Mouse (Mus musculus) CH12F3 (cell line): ENCODE results near the gene Sema3b.
"Not testable (repeated sequence)": the region's sequence is repeated elsewhere in the genome, so short reads cannot be mapped to it uniquely, and the experiment has no call there.

Source experiments
- in situ Hi-C: fragments of 300-500 bp; cut with MboI; formaldehyde crosslinking; loops from 2 replicates; pipeline ENCODE4 v1.14.3; 2020; ENCODE audit warnings: low sequenced_read_pairs

The Sema3b gene

DNA sequence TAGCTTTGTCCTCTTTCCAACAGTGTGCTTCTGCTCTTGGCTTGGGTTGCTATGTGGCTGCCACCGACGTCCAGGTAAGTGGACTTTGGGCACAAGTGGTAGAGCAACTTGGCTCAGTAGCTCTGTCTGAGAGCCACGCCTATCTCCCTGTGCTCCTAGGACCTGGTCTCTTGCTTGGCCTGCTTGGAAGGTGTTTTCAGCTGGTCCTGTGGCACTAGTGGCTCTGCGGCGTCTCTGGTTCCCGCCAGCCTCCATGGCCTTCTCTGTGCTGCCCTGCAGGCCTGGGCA lies 18.3 kb downstream of the Sema3b start:
- in situ Hi-C loops: no loop called here

DNA sequence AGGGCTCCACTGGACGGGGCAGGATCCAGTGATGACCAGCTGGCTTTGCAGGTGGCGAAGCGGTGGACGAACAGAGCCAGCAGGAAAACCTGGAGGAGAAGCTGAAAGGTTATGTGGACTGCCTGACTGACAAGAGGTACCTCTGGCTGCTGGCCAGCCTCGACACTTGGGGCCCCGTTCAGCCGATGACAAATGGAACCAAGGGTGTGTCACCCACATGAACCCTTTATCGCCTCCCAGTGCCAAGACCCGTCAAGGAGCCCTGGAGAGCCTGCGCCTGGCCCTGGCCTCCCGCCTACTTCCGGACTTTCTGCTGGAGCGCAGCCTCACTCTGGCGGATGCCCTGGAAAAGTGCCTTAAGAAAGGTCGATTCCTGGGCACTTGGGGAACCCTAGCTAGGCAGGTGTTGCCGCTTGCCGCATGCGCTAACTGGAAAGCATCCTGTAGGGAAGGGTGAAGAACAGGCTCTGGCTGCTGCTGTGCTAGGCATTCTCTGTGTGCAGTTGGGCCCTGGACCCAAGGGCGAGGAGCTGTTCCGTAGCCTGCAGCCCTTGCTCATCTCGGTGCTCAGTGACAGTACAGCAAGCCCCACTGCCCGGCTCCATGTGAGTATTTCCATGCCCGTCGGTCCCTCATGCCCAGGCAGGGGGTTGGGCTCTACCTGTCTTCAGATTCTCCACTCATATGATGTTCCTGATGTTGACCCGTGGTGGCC lies 18.8 kb downstream of the Sema3b start:
- in situ Hi-C loops: no loop called here

DNA sequence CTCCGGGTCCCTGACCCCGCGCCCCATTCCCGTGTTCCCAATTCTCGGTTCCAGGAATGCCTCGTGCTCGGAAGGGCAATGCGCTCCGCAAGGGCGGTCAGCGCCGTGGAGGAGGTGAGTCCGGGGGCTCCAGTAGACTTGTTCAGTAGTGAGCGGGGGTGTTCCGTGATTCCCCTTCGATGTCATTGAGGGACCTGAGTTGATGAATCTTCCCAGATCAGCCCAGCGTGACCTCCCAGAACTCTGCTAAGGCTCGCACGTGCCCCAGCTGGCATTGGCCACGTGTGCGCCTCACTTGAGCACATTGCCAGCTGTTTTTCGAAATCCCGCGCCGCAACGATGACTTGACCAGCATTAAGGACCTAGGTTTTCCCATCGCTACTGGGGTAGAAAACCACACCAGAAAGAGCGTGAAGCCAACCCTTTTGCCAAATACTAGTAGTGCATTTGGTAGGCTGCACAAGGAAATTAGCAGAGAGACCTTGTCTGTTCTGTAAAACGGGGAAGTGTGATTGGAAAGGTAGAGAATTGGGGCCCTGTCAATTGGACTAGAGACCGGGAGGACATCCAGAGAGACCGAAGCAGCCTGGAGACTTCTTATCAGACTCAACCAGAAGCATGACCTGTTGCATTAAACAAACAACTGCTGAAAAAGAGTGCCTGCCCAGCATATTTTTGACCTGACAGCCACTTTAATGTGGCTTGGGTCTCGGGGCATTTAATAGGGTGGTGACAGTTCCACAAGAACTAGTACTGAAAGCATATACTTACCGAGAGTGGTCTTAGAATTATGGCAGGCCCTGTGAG lies 21.0 kb downstream of the Sema3b start:
- in situ Hi-C loops: no loop called here

DNA sequence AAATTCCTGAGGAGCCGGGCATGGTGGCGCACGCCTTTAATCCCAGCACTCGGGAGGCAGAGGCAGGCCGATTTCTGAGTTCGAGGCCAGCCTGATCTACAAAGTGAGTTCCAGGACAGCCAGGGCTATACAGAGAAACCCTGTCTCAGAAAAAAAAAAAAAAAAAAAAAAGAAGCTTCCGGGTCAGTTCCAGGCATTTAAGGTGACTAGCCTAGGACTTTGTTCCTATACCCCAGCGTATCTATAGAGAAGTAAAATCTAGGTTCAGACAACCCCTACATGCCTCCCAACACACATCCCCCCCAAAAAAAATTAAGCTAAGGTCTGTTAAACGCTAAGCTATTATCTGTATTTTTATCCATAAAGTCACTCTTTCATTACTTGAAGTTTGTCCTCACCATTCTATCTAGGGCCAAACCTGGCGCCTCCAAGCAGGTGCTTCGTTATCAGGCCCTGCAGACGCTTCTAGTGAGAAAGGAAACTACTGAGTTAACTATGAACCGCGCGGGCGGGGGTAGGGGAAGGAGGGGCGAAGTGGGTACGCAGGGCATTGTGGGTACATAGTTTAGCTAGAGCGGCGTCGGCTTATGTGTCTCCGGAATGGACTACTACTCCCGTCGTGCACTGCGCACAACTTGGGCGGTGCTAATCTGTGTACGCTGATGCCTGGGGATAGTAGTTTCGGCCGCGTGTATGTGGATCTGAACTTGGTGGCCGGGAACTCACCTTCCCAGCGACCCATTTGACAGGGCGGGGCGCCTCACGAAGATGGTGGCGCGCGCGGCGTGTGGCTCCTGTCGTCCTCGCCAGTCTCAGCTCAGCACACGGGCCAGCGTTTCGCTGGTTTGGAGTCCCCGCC lies 21.8 kb downstream of the Sema3b start, which contains the start of gene Ifrd2:
Gene Ifrd2 (plus strand): TSS at position 669 of the 859 bp plus-strand sequence.
- in situ Hi-C loops: no loop called here

DNA sequence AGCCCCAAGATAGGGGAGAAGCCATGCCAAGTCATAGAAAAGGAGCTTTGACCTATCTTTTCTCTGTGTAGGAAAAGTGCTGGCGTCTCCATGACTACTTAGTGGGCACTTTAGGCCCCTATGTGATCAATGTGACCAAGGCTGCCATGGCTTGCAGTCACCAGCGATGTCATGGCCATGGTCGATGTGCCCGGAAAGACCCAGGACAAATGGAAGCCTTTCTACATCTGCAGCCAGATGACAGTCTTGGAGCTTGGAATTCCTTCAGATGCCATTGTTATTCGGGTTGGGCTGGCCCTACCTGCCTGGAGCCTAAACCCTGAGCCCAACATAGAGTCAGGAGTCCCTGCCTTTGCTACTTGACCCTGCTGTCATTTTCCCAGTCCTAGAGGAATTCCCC lies 22.5 kb downstream of the Sema3b start:
- in situ Hi-C loops: no loop called here

DNA sequence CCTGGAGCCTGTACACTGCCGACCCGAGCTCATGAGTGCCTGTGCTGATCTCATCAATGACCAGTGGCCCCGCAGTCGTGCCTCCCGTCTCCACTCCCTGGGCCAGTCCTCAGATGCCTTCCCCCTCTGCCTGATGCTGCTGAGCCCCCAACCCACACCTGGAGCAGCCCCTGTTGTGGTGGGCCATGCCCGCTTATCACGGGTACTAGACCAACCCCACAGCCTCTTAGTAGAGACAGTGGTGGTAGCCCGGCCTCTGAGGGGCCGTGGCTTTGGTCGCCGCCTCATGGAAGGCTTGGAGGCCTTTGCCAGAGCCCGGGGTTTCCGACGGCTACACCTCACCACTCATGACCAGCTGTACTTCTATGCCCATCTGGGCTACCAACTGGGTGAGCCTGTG lies 25.9 kb downstream of the Sema3b start:
- in situ Hi-C loops: no loop called here

DNA sequence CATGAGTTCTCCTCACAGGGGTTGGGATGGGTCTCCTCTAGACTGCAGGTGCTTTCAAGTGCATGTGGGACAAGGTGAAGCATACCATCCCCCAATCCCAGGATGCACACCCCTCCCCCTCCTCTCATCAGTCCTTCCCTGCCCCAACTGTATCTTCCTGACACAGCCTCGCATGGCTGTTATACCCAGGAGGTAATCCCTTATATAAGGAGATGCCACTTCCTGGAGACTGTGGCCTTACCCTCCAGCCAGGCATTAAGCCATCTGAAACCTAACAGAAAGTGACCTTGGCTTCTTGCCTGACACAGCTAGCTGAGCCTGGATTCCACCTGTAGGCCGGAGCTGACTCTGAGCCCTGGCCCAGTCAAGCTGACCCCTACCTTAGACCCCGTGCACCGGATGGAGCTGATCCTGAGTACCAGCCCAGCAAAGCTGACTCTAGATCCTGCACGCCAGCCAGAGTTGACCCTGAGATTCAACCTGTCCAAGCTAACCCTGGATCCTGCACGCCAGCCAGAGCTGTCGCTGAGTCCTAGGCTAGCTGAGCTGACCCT lies 26.4 kb downstream of the Sema3b start:
- in situ Hi-C loops: no loop called here

DNA sequence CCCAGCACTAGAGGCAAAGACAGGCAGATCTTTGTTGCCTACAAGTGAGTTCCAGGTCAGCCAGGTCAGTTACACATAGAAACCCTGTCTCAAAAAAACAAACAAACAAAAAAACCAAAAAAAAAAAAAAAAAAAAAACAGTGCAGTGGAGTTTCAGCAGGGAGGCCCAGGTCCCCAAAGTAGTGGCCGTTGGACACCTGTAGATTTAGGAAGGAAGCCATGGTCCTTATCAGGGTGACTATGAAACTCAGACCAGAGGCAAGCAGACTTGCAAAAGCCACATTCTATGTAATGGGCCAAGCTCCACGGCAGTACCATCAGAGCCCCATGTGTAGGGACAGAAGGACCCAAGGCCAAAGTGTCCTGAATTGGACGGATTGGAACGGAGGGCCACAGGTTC lies 27.4 kb downstream of the Sema3b start:
- in situ Hi-C loops: no loop called here

DNA sequence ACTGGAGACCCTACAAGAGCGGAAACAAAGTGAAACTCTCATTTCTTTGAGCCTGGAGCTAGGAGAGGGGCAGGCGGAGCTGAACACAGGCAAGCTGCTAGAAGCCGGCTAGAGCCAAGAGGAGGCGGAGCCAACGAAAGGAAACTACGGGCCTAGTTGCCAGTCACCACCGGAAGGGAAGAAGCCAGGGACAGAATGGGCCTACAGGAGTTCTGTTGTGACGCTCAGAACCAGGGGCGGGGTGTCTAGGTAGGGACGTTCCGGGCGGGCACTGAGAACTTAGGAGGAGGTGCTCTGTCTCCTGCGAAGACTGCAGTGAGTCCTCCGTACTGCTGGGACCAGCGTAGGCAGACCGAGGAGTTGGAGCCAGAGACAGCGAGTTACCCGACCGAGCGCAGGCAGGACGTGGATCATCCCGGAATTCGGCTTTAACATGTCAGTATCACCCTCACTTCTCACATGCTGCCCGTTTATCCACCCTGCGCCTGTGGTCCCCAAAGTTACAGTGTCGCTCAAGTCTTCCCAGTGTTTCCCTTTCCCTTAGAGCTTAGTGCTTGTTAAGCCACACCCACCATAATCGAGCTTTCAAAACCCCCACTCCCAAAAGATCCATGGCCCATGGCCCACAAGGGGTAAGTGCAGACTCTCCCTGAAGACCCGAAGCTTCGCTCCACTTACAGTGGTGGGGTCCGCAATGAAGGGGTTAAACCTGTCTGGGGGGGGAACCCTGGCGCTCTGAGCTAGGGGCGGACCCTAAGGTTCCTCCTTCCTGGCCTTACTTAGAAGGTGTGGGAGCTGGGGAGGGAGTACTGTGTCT lies 28.3 kb downstream of the Sema3b start, which contains the start of gene Hyal3:
Gene Hyal3 (plus strand): TSS at position 318 of the 817 bp plus-strand sequence.
- in situ Hi-C loops: no loop called here

DNA sequence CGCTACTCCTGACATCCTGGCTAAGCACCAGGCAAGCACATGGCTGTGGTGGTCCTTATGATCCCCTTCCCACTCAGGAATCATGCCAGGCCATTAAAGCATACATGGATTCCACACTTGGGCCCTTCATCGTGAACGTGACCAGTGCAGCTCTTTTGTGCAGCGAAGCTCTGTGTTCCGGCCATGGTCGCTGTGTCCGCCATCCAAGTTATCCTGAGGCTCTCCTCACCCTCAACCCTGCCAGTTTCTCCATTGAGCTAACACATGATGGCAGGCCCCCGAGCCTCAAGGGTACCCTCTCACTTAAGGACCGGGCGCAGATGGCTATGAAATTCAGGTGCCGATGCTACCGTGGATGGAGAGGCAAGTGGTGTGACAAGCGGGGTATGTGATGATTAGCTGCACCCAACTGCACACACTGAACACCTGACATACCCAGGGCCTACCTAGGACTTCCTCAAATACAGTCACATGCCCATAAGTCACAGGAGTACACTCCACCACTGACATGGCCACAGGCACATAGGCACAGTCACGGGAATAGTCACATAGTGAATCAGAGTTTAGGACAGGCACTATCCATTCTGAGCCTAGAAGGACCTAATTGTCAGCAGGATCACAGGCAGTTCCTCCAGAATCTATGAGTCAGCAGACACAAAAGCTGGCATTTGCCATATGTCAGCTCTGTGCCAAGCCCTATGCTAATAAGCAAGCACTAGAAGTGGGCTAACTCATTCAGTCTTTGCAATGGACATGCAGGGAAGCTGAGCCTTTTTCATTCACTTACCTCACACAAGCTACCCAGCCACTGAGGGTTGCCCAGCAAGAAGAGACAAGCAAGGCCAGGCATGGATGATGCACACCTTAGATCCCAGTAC lies 29.8 kb downstream of the Sema3b start:
- in situ Hi-C loops: no loop called here

DNA sequence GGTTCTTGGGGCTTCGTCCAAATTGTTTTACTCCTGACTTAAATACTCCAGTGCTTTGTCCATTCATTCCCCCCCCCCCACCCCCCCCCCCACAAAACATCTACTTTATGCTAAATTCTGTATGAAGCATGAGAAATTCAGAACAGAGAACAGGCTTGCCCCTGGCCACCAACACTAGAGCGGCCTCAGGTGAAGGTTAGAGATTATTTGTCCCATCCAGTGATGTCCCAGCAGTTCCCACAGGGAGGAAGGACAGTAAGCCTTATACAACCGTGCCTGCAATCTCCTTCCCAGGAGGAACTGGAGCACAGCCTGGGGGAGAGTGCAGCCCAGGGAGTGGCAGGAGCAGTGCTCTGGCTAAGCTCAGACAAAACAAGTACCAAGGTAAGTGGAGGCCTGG lies 30.4 kb downstream of the Sema3b start, which contains the start of gene Naa80:
Gene Naa80 (plus strand): TSS at position 301 of the 400 bp plus-strand sequence.
- in situ Hi-C loops: no loop called here

DNA sequence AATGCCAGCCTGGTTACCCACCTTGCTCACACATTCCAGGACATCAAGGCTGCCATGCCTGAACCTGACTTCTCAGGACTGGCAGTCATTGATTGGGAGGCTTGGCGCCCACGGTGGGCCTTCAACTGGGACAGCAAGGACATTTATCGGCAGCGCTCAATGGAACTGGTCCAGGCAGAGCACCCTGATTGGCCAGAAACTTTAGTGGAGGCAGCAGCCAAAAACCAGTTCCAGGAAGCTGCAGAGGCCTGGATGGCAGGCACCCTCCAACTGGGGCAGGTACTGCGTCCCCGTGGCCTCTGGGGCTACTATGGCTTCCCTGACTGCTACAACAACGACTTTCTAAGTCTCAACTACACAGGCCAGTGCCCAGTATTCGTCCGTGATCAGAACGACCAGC lies 31.2 kb downstream of the Sema3b start:
- in situ Hi-C loops: no loop called here

DNA sequence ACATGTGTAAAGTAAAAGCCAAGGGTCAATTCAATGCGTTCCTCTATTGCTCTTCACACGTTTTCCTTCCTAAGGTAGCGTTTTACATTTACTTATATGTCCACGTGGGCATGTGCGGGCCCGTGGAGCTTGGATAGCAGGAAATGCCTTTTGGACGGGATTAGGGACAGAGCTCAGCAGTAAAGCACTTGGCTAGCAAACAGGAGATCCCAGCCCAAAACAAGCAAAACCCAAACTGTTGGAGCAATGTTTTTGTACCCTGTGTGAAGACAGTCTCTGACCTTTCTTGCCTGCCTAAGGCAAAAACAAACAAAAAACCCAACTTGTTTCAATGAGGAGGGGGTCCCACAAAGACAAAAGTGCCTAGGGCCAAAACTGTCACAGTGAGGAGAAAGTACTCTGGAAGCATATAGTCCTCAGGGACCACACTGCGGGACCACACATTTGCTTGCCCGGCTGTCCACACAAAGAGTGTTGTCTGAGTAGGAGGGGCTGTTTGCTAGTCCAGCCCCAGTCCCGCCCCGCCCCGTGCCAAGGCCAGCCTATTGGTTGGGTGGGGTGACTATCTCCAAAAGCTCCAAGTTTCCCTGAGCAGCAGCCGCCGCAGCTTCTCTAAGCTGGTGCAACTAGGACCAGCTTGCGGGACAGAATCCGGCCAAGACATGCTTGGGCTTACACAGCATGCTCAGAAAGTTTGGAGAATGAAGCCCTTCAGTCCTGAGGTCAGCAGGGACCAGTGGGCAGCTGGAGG lies 32.5 kb downstream of the Sema3b start, which contains the start of gene Hyal1:
Gene Hyal1 (plus strand): TSS at position 571 of the 751 bp plus-strand sequence.
- in situ Hi-C loops: no loop called here

DNA sequence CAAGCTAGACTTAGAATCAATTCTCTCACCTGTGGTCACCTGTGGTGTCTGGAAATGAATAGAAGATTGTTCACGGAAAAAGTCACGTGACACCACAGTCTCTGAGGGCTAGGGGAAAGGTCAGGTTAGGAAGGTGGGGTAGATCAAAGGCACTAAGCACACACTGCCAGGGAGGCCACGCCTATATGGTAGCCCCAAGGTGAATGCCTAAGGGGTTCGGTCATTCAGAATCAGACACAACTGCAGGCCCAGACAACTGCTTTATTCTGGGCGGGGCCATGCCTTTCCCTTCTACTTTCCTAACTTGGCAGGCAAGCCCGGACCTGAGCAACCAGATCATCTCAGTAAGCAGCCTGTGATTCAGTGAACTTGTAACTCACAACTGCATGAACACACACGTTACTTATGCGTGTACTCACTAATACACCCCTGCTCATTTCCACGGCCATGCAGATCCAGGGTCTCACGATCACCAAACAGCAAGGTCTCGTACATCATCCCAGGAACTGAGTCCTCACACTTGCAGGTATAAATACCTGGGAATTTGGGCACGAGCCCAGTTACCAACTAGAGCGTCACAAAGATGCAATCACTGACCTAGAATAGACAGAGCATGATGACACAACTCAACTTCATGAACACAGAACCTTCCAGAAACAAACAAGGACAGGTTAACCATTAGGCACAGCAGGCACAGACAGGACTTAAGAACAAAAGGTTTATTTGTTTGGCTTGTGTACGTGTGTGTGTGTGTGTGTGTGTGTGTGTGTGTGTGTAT lies 33.3 kb downstream of the Sema3b start:
- in situ Hi-C loops: no loop called here

DNA sequence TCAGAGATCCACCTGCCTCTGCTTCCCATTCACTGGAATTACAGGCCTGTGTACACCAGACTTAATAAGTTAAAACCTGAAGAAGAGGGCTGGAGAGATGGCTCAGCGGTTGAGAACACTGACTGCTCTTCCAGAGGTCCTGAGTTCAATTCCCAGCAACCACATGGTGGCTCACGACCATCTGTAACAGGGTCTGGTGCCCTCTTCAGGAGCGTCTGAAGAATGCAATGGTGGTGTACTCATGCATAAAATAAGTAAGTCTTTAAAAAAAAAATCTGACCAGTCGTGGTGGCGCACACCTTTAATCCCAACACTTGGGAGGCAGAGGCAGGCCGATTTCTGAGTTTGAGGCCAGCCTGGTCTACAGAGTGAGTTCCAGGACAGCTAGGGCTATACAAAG lies 35.3 kb downstream of the Sema3b start:
- in situ Hi-C loops: not testable (repeated sequence)

DNA sequence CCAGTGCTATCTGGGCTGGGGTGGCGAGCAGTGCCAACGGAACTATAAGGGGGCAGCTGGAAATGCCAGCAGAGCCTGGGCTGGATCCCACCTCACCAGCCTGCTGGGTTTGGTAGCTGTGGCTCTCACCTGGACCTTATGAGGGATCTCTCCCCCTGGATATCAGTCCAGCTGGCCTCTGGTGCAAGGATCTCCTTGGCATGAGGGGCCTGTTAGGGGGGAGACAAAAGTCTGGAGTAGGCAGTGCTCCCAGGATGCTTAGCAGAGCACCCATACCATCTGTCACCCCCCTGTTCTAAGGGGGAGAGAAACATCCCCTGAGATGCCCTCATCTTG lies 36.7 kb downstream of the Sema3b start:
- in situ Hi-C loops: no loop called here

DNA sequence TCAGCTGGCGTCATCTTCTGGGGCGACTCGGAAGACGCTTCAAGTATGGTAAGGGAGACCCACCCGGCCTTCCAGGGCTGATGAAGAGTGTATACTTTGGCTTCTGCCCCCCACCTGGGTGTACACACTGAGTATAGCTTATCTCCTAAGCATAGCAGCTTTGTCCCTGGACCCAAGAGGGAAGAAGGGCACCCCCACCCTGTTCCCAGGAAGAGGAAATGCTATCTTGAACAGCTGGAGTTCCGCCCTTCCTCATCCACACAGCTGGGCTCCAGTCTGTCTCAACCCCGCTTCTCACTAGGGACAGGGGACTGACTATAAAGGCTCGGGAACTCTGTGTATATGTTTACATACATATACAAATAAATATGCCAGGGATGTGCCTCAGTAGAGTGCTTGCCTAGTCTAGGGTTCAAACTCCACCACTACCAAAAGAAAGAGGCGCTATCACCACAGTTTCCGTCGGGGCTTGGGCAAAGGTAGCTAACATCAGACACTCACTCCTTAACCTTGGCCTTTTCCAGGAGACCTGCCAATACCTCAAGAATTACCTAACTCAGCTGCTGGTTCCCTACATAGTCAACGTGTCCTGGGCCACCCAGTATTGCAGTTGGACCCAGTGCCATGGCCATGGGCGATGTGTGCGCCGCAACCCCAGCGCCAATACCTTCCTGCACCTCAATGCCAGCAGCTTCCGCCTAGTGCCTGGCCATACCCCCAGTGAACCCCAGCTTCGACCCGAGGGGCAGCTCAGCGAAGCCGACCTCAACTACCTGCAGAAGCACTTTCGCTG lies 37.3 kb downstream of the Sema3b start:
- in situ Hi-C loops: no loop called here
